In genomic region chr11:9011348-9011747, GRCm38 (mm10) we compare ENCODE assay signal across 8 mouse cellular contexts. TPM values are rescaled to one million over a fixed set of nuclear protein-coding genes. Genes with fewer than 3 reads are reported as not detected.
DNase-seq lines count a peak whose midpoint lies in the region; ATAC-seq and TF ChIP-seq lines count a peak whose summit lies in the region.

No protein-coding gene starts in this region.

- no peaks in the 10 kb centered on the region for H3K9me3 ChIP-seq in heart, embryonic 12.5 days (replicated peaks)
- no peaks in the 10 kb centered on the region for H3K9me3 ChIP-seq in ES-E14 (ENCODE audit: control insufficient read depth, insufficient read depth, low read depth, low read length)
- no peaks in the 10 kb centered on the region for H3K9me3 ChIP-seq in forebrain, embryonic 15.5 days
- H3K9me3 ChIP-seq in liver, postnatal 0 days (ENCODE audit: low read length), result no peaks in the 10 kb centered on the region

- TF ChIP-seq EP300 in liver, postnatal 0 days (IDR thresholded peaks at IDR 0.05; ENCODE audit: low read depth), result no peak

- H3K27me3 ChIP-seq in heart, embryonic 12.5 days (replicated peaks), result no peaks in the 10 kb centered on the region
- H3K27me3 ChIP-seq in forebrain, embryonic 15.5 days, result no peaks in the 10 kb centered on the region
- no peaks in the 10 kb centered on the region for H3K27me3 ChIP-seq in liver, postnatal 0 days (ENCODE audit: insufficient read depth, low read length)

- DNase-seq in heart, adult 18-20 months, result no peak
- peak; percentile 9 for DNase-seq in ES-E14 (ENCODE audit: low read depth, low spot score)
- DNase-seq in liver, postnatal 0 days, result no peak
- no peak for DNase-seq in frontal cortex, postnatal 25 days (ENCODE audit: low spot score in 2 of 2)
- no peak for DNase-seq in adrenal gland, adult 8-10 months
- DNase-seq in cerebellum, adult 9-10 months, result no peak

- no peak for TF ChIP-seq CTCF in liver, postnatal 0 days (IDR thresholded peaks at IDR 0.05; ENCODE audit: low read depth)

- peaks cover 14% of the 10 kb centered on the region; the same call in 1 of the 2 replicates for H3K4me1 ChIP-seq in heart, embryonic 12.5 days (replicated peaks)
- peaks cover 0 to 3% of the 10 kb centered on the region in 2 experiments; a peak in 1 of 4 replicates for H3K4me1 ChIP-seq in ES-E14 (ENCODE audit: control insufficient read depth in 2 of 2, insufficient read depth in 2 of 2, low read length in 2 of 2, poor library complexity in 1 of 2)
- H3K4me1 ChIP-seq in forebrain, embryonic 15.5 days, result peaks cover 11% of the 10 kb centered on the region
- 0 out of 2 replicates have a peak, but pooled peaks cover 8% of the 10 kb centered on the region for H3K4me1 ChIP-seq in liver, postnatal 0 days (ENCODE audit: insufficient read depth)

- H3K4me3 ChIP-seq in heart, embryonic 12.5 days, result peak overlapping the region; percentile 80
- H3K4me3 ChIP-seq in ES-E14 (ENCODE audit: insufficient read depth in 1 of 2, low read depth in 1 of 2, low read length in 2 of 2, poor library complexity in 1 of 2, severe bottlenecking in 1 of 2), result peak overlapping the region; percentile 87 to 88
- peak overlapping the region; percentile 71 for H3K4me3 ChIP-seq in forebrain, embryonic 15.5 days
- peak overlapping the region; percentile 87 for H3K4me3 ChIP-seq in liver, postnatal 0 days (ENCODE audit: low read depth, low read length)

- peak overlapping the region; percentile 96 for H3K4me2 ChIP-seq in heart, embryonic 12.5 days
- H3K4me2 ChIP-seq in forebrain, embryonic 15.5 days (replicated peaks), result peak overlapping the region; percentile 62
- H3K4me2 ChIP-seq in liver, postnatal 0 days (ENCODE audit: low read depth, low read length), result peak overlapping the region; percentile 75

- H3K27ac ChIP-seq in heart, embryonic 12.5 days (ENCODE audit: poor library complexity, severe bottlenecking), result no peak overlapping the region
- H3K27ac ChIP-seq in ES-E14 (ENCODE audit: insufficient read depth, low read depth, low read length, poor library complexity, severe bottlenecking), result no peak overlapping the region
- H3K27ac ChIP-seq in forebrain, embryonic 15.5 days (replicated peaks), result no peak overlapping the region
- 0 out of 2 replicates have a peak overlapping the region, but pooled peaks have one; percentile 89 for H3K27ac ChIP-seq in liver, postnatal 0 days (ENCODE audit: low read depth)

- H3K36me3 ChIP-seq in heart, embryonic 12.5 days, result peaks cover 20% of the 10 kb centered on the region
- H3K36me3 ChIP-seq in ES-E14 (ENCODE audit: control insufficient read depth, insufficient read depth, low read length, poor library complexity, severe bottlenecking), result 0 out of 2 replicates have a peak, but pooled peaks cover 2% of the 10 kb centered on the region
- H3K36me3 ChIP-seq in forebrain, embryonic 15.5 days, result no peaks in the 10 kb centered on the region
- peaks cover 10% of the 10 kb centered on the region; the same call in 1 of the 2 replicates for H3K36me3 ChIP-seq in liver, postnatal 0 days (replicated peaks; ENCODE audit: insufficient read depth, low read length)

- WGBS in heart, embryonic 12.5 days, result 2% methylated on average over 3 of the region's 3 CpGs
- 2% methylated on average over 3 of the region's 3 CpGs for WGBS in forebrain, embryonic 15.5 days
- 2% methylated on average over 3 of the region's 3 CpGs for WGBS in liver, postnatal 0 days (ENCODE audit: insufficient replicate concordance)

- peak overlapping the region; percentile 87 for H3K9ac ChIP-seq in heart, embryonic 12.5 days
- no peak overlapping the region for H3K9ac ChIP-seq in ES-E14 (ENCODE audit: insufficient read depth, low read depth, low read length, poor library complexity, severe bottlenecking)
- peak overlapping the region; percentile 67; the same call in 1 of the 2 replicates for H3K9ac ChIP-seq in forebrain, embryonic 15.5 days (replicated peaks)
- H3K9ac ChIP-seq in liver, postnatal 0 days (replicated peaks), result peak overlapping the region; percentile 83

- ATAC-seq in heart, embryonic 12.5 days (ENCODE audit: insufficient number of reproducible peaks, low FRiP score), result peak; percentile 33; the same call in 1 of the 2 replicates
- ATAC-seq in forebrain, embryonic 15.5 days (replicated peaks), result peak; percentile 33; the same call in 1 of the 2 replicates
- peak; percentile 35 for ATAC-seq in liver, postnatal 0 days

- in situ Hi-C loops in ES-E14 (cut with MboI; ENCODE audit: low sequenced_read_pairs in 2 of 2, unreplicated experiment in 2 of 2), result no loop called here

TF ChIP-seq in ES-E14, 5 proteins besides CTCF, POLR2A, EP300 and RAD21:
- no peak for TF ChIP-seq MAFK (IDR thresholded peaks at IDR 0.05; ENCODE audit: insufficient read depth, low read depth, low read length)
- no peak for TF ChIP-seq CHD2 (IDR thresholded peaks at IDR 0.05; ENCODE audit: low read depth, low read length)
- no peak for TF ChIP-seq ZNF384 (IDR thresholded peaks at IDR 0.05; ENCODE audit: low read depth, low read length)
- TF ChIP-seq ZC3H11A (IDR thresholded peaks at IDR 0.05; ENCODE audit: borderline replicate concordance, low read depth, low read length), result no peak
- no peak for TF ChIP-seq HCFC1 (IDR thresholded peaks at IDR 0.05; ENCODE audit: borderline replicate concordance, insufficient read depth, low read length)

RNA-seq across cellular contexts. Expression of gene Hus1, which starts 0.4 kb away (rescaled TPM):
- 14.7 and 16.2 TPM in 2 replicates for polyA plus RNA-seq in heart, embryonic 12.5 days (2016; fragmentation: Nextera tagmentation; extraction: Ambion mirVana)
- 10 to 100 TPM; 10.4 to 10.7 TPM for total RNA-seq in heart, adult 18-20 months (2021)
- total RNA-seq in ES-E14 (2012; rRNA removed), result 26.6 and 27.4 TPM in 2 replicates
- polyA plus RNA-seq in forebrain, embryonic 15.5 days (2015; fragmentation: Nextera tagmentation; extraction: Ambion mirVana), result 9.3 and 10.0 TPM in 2 replicates
- polyA plus RNA-seq in liver, postnatal 0 days (2015; fragmentation: Nextera tagmentation; extraction: Ambion mirVana), result 2.9 and 3.2 TPM in 2 replicates
- 10 to 100 TPM in 2 of 4 experiments, 1 to 10 TPM in 2; 8.7 to 13.8 (median 10.2) TPM for total RNA-seq in adrenal gland, adult 8-10 months (2022)

RNA-seq across cellular contexts. Expression of gene Gm11992, which starts 37.0 kb away (rescaled TPM):
- polyA plus RNA-seq in heart, embryonic 12.5 days (2016; fragmentation: Nextera tagmentation; extraction: Ambion mirVana), result 3.1 and 3.3 TPM in 2 replicates
- 1 to 10 TPM in 1 of 2 experiments, under 1 TPM in 1; 0.57 to 1.0 TPM for total RNA-seq in heart, adult 18-20 months (2021)
- 0.18 and 0.32 TPM in 2 replicates for total RNA-seq in ES-E14 (2012; rRNA removed)
- polyA plus RNA-seq in forebrain, embryonic 15.5 days (2015; fragmentation: Nextera tagmentation; extraction: Ambion mirVana), result 0.64 and 1.6 TPM in 2 replicates
- 0.11 and 0.14 TPM in 2 replicates for polyA plus RNA-seq in liver, postnatal 0 days (2015; fragmentation: Nextera tagmentation; extraction: Ambion mirVana)
- under 1 TPM; 0.11 to 0.52 (median 0.16) TPM for total RNA-seq in adrenal gland, adult 8-10 months (2022)

RNA-seq across cellular contexts. Expression of gene Sun3, which starts 37.4 kb away (rescaled TPM):
- polyA plus RNA-seq in heart, embryonic 12.5 days (2016; fragmentation: Nextera tagmentation; extraction: Ambion mirVana), result 0.61 and 0.73 TPM in 2 replicates
- total RNA-seq in heart, adult 18-20 months (2021), result 1 to 10 TPM; 2.4 to 2.8 TPM
- not detected in 2 replicates for total RNA-seq in ES-E14 (2012; rRNA removed)
- polyA plus RNA-seq in forebrain, embryonic 15.5 days (2015; fragmentation: Nextera tagmentation; extraction: Ambion mirVana), result not detected in 2 replicates
- polyA plus RNA-seq in liver, postnatal 0 days (2015; fragmentation: Nextera tagmentation; extraction: Ambion mirVana), result 0.15 TPM in 1 of 2 replicates, not detected in the other
- total RNA-seq in adrenal gland, adult 8-10 months (2022), result not detected

RNA-seq across cellular contexts. Expression of gene Pkd1l1, which starts 38.3 kb away (rescaled TPM):
- polyA plus RNA-seq in heart, embryonic 12.5 days (2016; fragmentation: Nextera tagmentation; extraction: Ambion mirVana), result 0.04 and 0.05 TPM in 2 replicates
- total RNA-seq in heart, adult 18-20 months (2021), result not detected
- total RNA-seq in ES-E14 (2012; rRNA removed), result 0.32 and 0.58 TPM in 2 replicates
- polyA plus RNA-seq in forebrain, embryonic 15.5 days (2015; fragmentation: Nextera tagmentation; extraction: Ambion mirVana), result 0.27 and 0.31 TPM in 2 replicates
- 0.06 TPM in 1 of 2 replicates, not detected in the other for polyA plus RNA-seq in liver, postnatal 0 days (2015; fragmentation: Nextera tagmentation; extraction: Ambion mirVana)
- total RNA-seq in adrenal gland, adult 8-10 months (2022), result under 1 TPM; 0.05 to 0.15 (median 0.11) TPM
